Mouse (Mus musculus) neutrophil, adult 83 days (primary cell): ENCODE results near the gene Foxf2. TPM values are rescaled to one million over a fixed set of nuclear protein-coding genes. Genes with fewer than 3 reads are reported as not detected.

Experiments
- total RNA-seq, 2 experiments: library from RNA; stranded (reverse); gene quantifications; one replicate each; pipeline ENCODE4 v1.2.4; 2023

Foxf2 gene
- not detected for total RNA-seq

GRCm38 (mm10) chr13:31625333-31626101, at the start of gene Foxf2:
Foxf2 (plus strand) TSS chr13:31625816.

Other genes with a start within 250 kb of the Foxf2 start
- gene Foxq1, start 69.7 kb upstream of the Foxf2 start, total RNA-seq: under 1 TPM; 0.77 to 0.81 TPM
- gene A530084C06Rik, start 66.5 kb upstream of the Foxf2 start, total RNA-seq: under 1 TPM; 0.35 to 0.44 TPM
- under 1 TPM; 0.07 to 0.11 TPM for gene Foxc1, start 180.8 kb downstream of the Foxf2 start, total RNA-seq